Mouse (Mus musculus) hindbrain, postnatal 0 days (tissue): ENCODE data around the gene Cdca3. TPM values are rescaled to one million over a fixed set of nuclear protein-coding genes. Genes with fewer than 3 reads are reported as not detected.
A peak's percentile ranks its signal among the peaks of the same experiment; 100 is the strongest.

Experiments
- ATAC-seq: fragments of 200-750 bp; cut with Nextera tagmentation; 2 replicates; pipeline ENCODE4 v1.8.0; 2017; ENCODE audit warnings: mild to moderate bottlenecking, moderate TSS enrichment, moderate library complexity
- DNase-seq: peaks from one replicate; pipeline ENCODE4 v3.0.0-alpha.2; 2015; ENCODE audit warnings: low spot score
- H3K27ac ChIP-seq: fragments of 300-500 bp; sonication (generic); 2 replicates; pipeline ENCODE4 v1.5.1; 2014; ENCODE audit warnings: mild to moderate bottlenecking
- H3K27me3 ChIP-seq: fragments of 300-500 bp; sonication (generic); 2 replicates; pipeline ENCODE4 v1.6.1; 2014; ENCODE audit warnings: low read length, mixed read lengths; ENCODE audit not compliant: insufficient read depth
- H3K36me3 ChIP-seq: fragments of 300-500 bp; sonication (generic); 2 replicates; pipeline ENCODE4 v1.6.1; 2014; ENCODE audit warnings: low read length, mixed read lengths; ENCODE audit not compliant: insufficient read depth
- H3K4me1 ChIP-seq: fragments of 300-500 bp; sonication (generic); 2 replicates; pipeline ENCODE4 v1.6.1; 2014; ENCODE audit warnings: antibody characterized with exemption, low read length, mixed read lengths; ENCODE audit not compliant: insufficient read depth
- H3K4me2 ChIP-seq: fragments of 300-500 bp; sonication (generic); 2 replicates; pipeline ENCODE4 v1.6.1; 2014; ENCODE audit warnings: low read depth, mild to moderate bottlenecking, low read length, moderate library complexity, mixed read lengths
- H3K4me3 ChIP-seq: fragments of 300-500 bp; sonication (generic); 2 replicates; pipeline ENCODE4 v1.5.1; 2014; ENCODE audit warnings: low read length
- H3K9ac ChIP-seq: fragments of 300-500 bp; sonication (generic); replicated peaks from 2 replicates; pipeline ENCODE4 v1.6.1; 2014; ENCODE audit warnings: mild to moderate bottlenecking, low read length, moderate library complexity, mixed read lengths
- H3K9me3 ChIP-seq: fragments of 300-500 bp; sonication (generic); 2 replicates; pipeline ENCODE4 v1.6.1; 2016; ENCODE audit warnings: low read length, mixed read lengths
- CTCF ChIP-seq: IDR thresholded peaks from 2 replicates; pipeline ENCODE4 v1.5.1; 2016; ENCODE audit warnings: antibody characterized with exemption, control low read depth, low read depth
- WGBS: fragments of 180-500 bp; shearing (Covaris S2); extraction: QIAGEN DNeasy Blood & Tissue Kit; methylation state at CpG from one replicate; pipeline ENCODE4 v1.1.7; 2014; 5-methylcytosine and 5-hydroxymethylcytosine counted together
- polyA plus RNA-seq: library from polyadenylated mRNA; unstranded; fragments of >200 nt; fragmentation: Nextera tagmentation; extraction: Ambion mirVana; gene quantifications from 2 replicates; pipeline ENCODE4 v1.2.1, GENCODE M21; 2015
- total RNA-seq: library from RNA; depleted of rRNA; stranded (reverse); fragments of >200 nt; gene quantifications from 2 replicates; pipeline ENCODE4 v1.2.3, GENCODE M21; 2014

Gene Cdca3
- total and polyA plus RNA-seq, 2 experiments from 2014 or later, result 39.9 to 40.9 TPM

DNA sequence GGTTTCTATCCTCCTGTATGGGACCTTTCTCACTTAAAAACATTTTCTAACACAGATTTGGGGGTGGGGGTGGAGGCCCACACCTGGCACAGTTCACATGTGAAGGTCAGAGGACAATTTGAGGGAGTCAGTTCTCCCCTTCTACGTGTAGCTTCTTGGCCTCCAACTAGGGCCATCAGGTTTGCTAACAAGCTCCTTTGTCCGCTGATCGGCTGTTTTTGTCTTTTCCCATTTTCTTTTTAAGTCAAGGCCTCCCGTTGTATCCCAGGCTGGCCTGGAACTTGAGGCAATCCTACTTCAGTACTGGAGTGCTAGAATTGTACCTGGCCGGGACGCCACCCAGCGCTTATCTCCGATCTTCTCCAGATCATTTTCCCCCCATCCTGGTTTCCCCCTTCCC, 2.3 kb downstream of the Cdca3 start:
- no peak overlapping the region for H3K4me2 ChIP-seq
- H3K4me1 ChIP-seq, result peaks cover 9% of the 10 kb centered on the region; the same call in 1 of the 2 replicates
- DNase-seq (no peak), ATAC-seq (no peak)
- 93% methylated on average over 8 of the region's 8 CpGs for WGBS
- TF ChIP-seq CTCF, result no peak
- H3K27ac ChIP-seq, result no peak overlapping the region
- no peak overlapping the region for H3K9ac ChIP-seq
- no peaks in the 10 kb centered on the region for H3K27me3 ChIP-seq
- no peaks in the 10 kb centered on the region for H3K36me3 ChIP-seq
- no peaks in the 10 kb centered on the region for H3K9me3 ChIP-seq
- no peak overlapping the region for H3K4me3 ChIP-seq

- Histone ChIP-seq H3K27me3 (no peaks in the 10 kb centered on the region), H3K4me2 (no peak overlapping the region), H3K4me3 (no peak overlapping the region), H3K4me1 (peaks cover 5% of the 10 kb centered on the region; the same call in 1 of the 2 replicates), H3K9me3 (no peaks in the 10 kb centered on the region), H3K36me3 (no peaks in the 10 kb centered on the region), H3K9ac (no peak overlapping the region), H3K27ac (no peak overlapping the region)
- WGBS, result 85% methylated on average over 6 of the region's 6 CpGs
- TF ChIP-seq CTCF, result no peak
- DNase-seq (no peak), ATAC-seq (no peak)
Observed at GRCm38 (mm10) chr6:124834512-124835081, 5.2 kb downstream of the Cdca3 start.

DNA sequence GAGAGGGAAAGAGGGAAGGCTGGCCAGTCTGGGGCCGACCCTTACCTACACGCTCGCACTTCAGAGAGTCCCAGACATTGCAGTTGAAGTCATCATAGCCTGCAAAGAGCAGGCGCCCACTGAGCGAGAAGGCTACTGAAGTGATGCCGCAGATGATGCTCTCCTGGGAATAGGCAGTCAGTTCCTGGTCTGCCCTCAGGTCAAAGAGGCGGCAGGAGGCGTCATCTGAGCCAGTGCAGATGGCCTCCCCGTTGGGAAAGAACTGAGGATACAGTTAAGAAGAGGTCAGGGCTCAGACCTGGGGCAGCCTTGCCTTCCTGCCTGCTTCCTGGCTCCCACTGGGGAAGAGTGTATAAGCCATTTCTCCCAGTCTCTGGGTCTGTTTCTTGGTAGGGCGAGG, 6.2 kb downstream of the Cdca3 start:
- Histone ChIP-seq H3K9me3 (no peaks in the 10 kb centered on the region), H3K36me3 (no peaks in the 10 kb centered on the region), H3K4me1 (peaks cover under 1% of the 10 kb centered on the region; the same call in 1 of the 2 replicates), H3K9ac (no peak overlapping the region), H3K27me3 (no peaks in the 10 kb centered on the region), H3K4me3 (no peak overlapping the region), H3K4me2 (no peak overlapping the region), H3K27ac (no peak overlapping the region)
- DNase-seq (no peak), ATAC-seq (no peak)
- 68% methylated on average over 10 of the region's 10 CpGs for whole genome bisulfite sequencing
- TF ChIP-seq CTCF, result no peak

- Histone ChIP-seq H3K9me3 (no peaks in the 10 kb centered on the region), H3K4me3 (no peak overlapping the region), H3K9ac (no peak overlapping the region), H3K36me3 (peaks cover 2% of the 10 kb centered on the region), H3K4me2 (no peak overlapping the region), H3K27ac (no peak overlapping the region), H3K4me1 (no peaks in the 10 kb centered on the region), H3K27me3 (no peaks in the 10 kb centered on the region)
- no peak for TF ChIP-seq CTCF
- ATAC-seq (no peak), DNase-seq (no peak)
- 82% methylated on average over 7 of the region's 7 CpGs for WGBS
Observed at GRCm38 (mm10) chr6:124836411-124836810, 7.1 kb downstream of the Cdca3 start.

- Histone ChIP-seq H3K27me3 (no peaks in the 10 kb centered on the region), H3K4me2 (no peak overlapping the region), H3K4me1 (no peaks in the 10 kb centered on the region), H3K36me3 (peaks cover 8% of the 10 kb centered on the region), H3K27ac (peak overlapping the region; percentile 51), H3K9me3 (no peaks in the 10 kb centered on the region), H3K9ac (0 out of 2 replicates have a peak overlapping the region, but pooled peaks have one; percentile 17), H3K4me3 (no peak overlapping the region)
- ATAC-seq, result peak; percentile 43
- no peak for TF ChIP-seq CTCF
- peak; percentile 6 for DNase-seq
- 11% methylated on average over 8 of the region's 8 CpGs for WGBS
Observed at GRCm38 (mm10) chr6:124839805-124840204, 10.5 kb downstream of the Cdca3 start.

GRCm38 (mm10) chr6:124840241-124841167, 11.2 kb downstream of the Cdca3 start, which contains the start of gene Gnb3:
Gene Gnb3 (minus strand): TSS chr6:124840275.
- DNase-seq, result peak; percentile 56
- 31% methylated on average over 15 of the region's 15 CpGs for WGBS

More at GRCm38 (mm10) chr6:124840241-124841167, 11.2 kb downstream of the Cdca3 start, which contains the start of gene Gnb3:
- Histone ChIP-seq H3K9ac (0 out of 2 replicates have a peak within 1 kb of the TSS, but pooled peaks have one; percentile 17), H3K9me3 (no peaks in the 10 kb centered on the region), H3K36me3 (peaks cover 8% of the 10 kb centered on the region), H3K4me1 (no peaks in the 10 kb centered on the region), H3K27me3 (no peaks in the 10 kb centered on the region), H3K27ac (peak within 1 kb of the TSS; percentile 51), H3K4me2 (no peak within 1 kb of the TSS), H3K4me3 (no peak within 1 kb of the TSS)
- no peak for TF ChIP-seq CTCF
- ATAC-seq, result peak; percentile 46
